Mouse (Mus musculus): ENCODE measurements around the gene Ptpa. TPM values are rescaled to one million over a fixed set of nuclear protein-coding genes. Genes with fewer than 3 reads are reported as not detected.
A peak's percentile ranks its signal among the peaks of the same experiment; 100 is the strongest.
"Not testable (repeated sequence)": the region's sequence is repeated elsewhere in the genome, so short reads cannot be mapped to it uniquely, and the experiment has no call there.

The Ptpa gene
- total RNA-seq, 2 experiments from 2014 or later = 134 to 138 TPM

GRCm38 (mm10) chr2:30401581-30401980, 14.3 kb upstream of the Ptpa start:
- DNase-seq (ENCODE audit: low spot score in 2 of 2) = no peak

- no peak for DNase-seq (ENCODE audit: low spot score in 2 of 2)
Observed at GRCm38 (mm10) chr2:30402351-30402826, 13.4 kb upstream of the Ptpa start.

- DNase-seq (ENCODE audit: low spot score in 2 of 2) = no peak
Observed at GRCm38 (mm10) chr2:30402843-30403242, 13.0 kb upstream of the Ptpa start.

- no peak for DNase-seq (ENCODE audit: low spot score in 2 of 2)
Observed at GRCm38 (mm10) chr2:30403870-30404269, 12.0 kb upstream of the Ptpa start.

- no peak for DNase-seq (ENCODE audit: low spot score in 2 of 2)
Observed at GRCm38 (mm10) chr2:30407221-30407620, 8.6 kb upstream of the Ptpa start.

- no peak for DNase-seq (ENCODE audit: low spot score in 2 of 2)
Observed at GRCm38 (mm10) chr2:30407778-30408177, 8.1 kb upstream of the Ptpa start.

GRCm38 (mm10) chr2:30408452-30409100, 7.3 kb upstream of the Ptpa start:
- no peak for DNase-seq (ENCODE audit: low spot score in 2 of 2)

GRCm38 (mm10) chr2:30409454-30410176, 6.2 kb upstream of the Ptpa start:
- DNase-seq (ENCODE audit: low spot score in 2 of 2) = no peak

- no peak for DNase-seq (ENCODE audit: low spot score in 2 of 2)
Observed at GRCm38 (mm10) chr2:30413038-30413973, 2.5 kb upstream of the Ptpa start.

- DNase-seq (ENCODE audit: low spot score in 2 of 2) = no peak
Observed at GRCm38 (mm10) chr2:30414101-30414500, 1.7 kb upstream of the Ptpa start.

GRCm38 (mm10) chr2:30414681-30415080, 1.2 kb upstream of the Ptpa start:
- no peak for DNase-seq (ENCODE audit: low spot score in 2 of 2)

GRCm38 (mm10) chr2:30415157-30415935, 493 bp upstream of the Ptpa start, which contains the start of gene Crat:
Crat (minus strand) TSS chr2:30415813.
- peak; percentile 90 for DNase-seq (ENCODE audit: low spot score in 2 of 2)

- no peak for DNase-seq (ENCODE audit: low spot score in 2 of 2)
Observed at GRCm38 (mm10) chr2:30416649-30416965, 768 bp downstream of the Ptpa start.

GRCm38 (mm10) chr2:30417154-30417553, 1.3 kb downstream of the Ptpa start:
- DNase-seq (ENCODE audit: low spot score in 2 of 2) = not testable (repeated sequence)

- DNase-seq (ENCODE audit: low spot score in 2 of 2) = no peak
Observed at GRCm38 (mm10) chr2:30417595-30418165, 1.8 kb downstream of the Ptpa start.

GRCm38 (mm10) chr2:30418259-30418658, 2.4 kb downstream of the Ptpa start:
- DNase-seq (ENCODE audit: low spot score in 2 of 2) = no peak

GRCm38 (mm10) chr2:30419112-30419511, 3.3 kb downstream of the Ptpa start:
- no peak for DNase-seq (ENCODE audit: low spot score in 2 of 2)

- no peak for DNase-seq (ENCODE audit: low spot score in 2 of 2)
Observed at GRCm38 (mm10) chr2:30421432-30421831, 5.6 kb downstream of the Ptpa start.

GRCm38 (mm10) chr2:30429156-30429555, 13.3 kb downstream of the Ptpa start:
- peak; percentile 43 to 65 for DNase-seq (ENCODE audit: low spot score in 2 of 2)
